ENCODE assay signal across 8 mouse cellular contexts in genomic region chr14:52118823-52119608, GRCm38 (mm10). TPM values are rescaled to one million over a fixed set of nuclear protein-coding genes. Genes with fewer than 3 reads are reported as not detected.
A peak's percentile ranks its signal among the peaks of the same experiment; 100 is the strongest.
DNase-seq lines count a peak whose midpoint lies in the region; ATAC-seq and TF ChIP-seq lines count a peak whose summit lies in the region.

No protein-coding gene starts in this region.

- peak overlapping the region; percentile 55 for H3K4me3 ChIP-seq in limb, embryonic 14.5 days (replicated peaks; ENCODE audit: low read length)
- peak overlapping the region; percentile 57 for H3K4me3 ChIP-seq in midbrain, embryonic 12.5 days
- peak overlapping the region; percentile 55 for H3K4me3 ChIP-seq in stomach, embryonic 14.5 days (ENCODE audit: low read depth, low read length)

- no peaks in the 10 kb centered on the region for H3K27me3 ChIP-seq in limb, embryonic 14.5 days (ENCODE audit: control insufficient read depth, insufficient read depth, low read length)
- 0 out of 2 replicates have a peak, but pooled peaks cover 3% of the 10 kb centered on the region for H3K27me3 ChIP-seq in midbrain, embryonic 12.5 days
- H3K27me3 ChIP-seq in stomach, embryonic 14.5 days (ENCODE audit: control insufficient read depth, insufficient read depth, low read length), result no peaks in the 10 kb centered on the region

- intact Hi-C loops in gastrocnemius, postnatal 36 days (cut with DNase I), result no loop called here

- peaks cover 10% of the 10 kb centered on the region; the same call in 1 of the 2 replicates for H3K4me1 ChIP-seq in limb, embryonic 14.5 days (ENCODE audit: control insufficient read depth, insufficient read depth, low read length)
- peaks cover 10% of the 10 kb centered on the region for H3K4me1 ChIP-seq in midbrain, embryonic 12.5 days
- no peaks in the 10 kb centered on the region for H3K4me1 ChIP-seq in stomach, embryonic 14.5 days (ENCODE audit: control insufficient read depth, insufficient read depth, low read length)

- 2% methylated on average over 38 of the region's 38 CpGs for WGBS in limb, embryonic 14.5 days
- under 1% methylated on average over 38 of the region's 38 CpGs for WGBS in midbrain, embryonic 12.5 days
- 1% methylated on average over 38 of the region's 38 CpGs for WGBS in stomach, embryonic 14.5 days

- DNase-seq in heart, adult 18-20 months, result peak; percentile 37 to 53
- DNase-seq in heart, adult 8-10 months (ENCODE audit: low spot score), result no peak
- DNase-seq in embryo, embryonic 9.5 days (ENCODE audit: extremely low spot score), result peak; percentile 81
- peak; percentile 8 to 28 for DNase-seq in gastrocnemius, postnatal 36 days
- DNase-seq in kidney, adult 11 months, result peak; percentile 41
- peak; percentile 66 for DNase-seq in limb, embryonic 14.5 days (ENCODE audit: low spot score)

- no peaks in the 10 kb centered on the region for H3K36me3 ChIP-seq in limb, embryonic 14.5 days (ENCODE audit: control insufficient read depth, insufficient read depth, low read length)
- H3K36me3 ChIP-seq in midbrain, embryonic 12.5 days, result no peaks in the 10 kb centered on the region
- no peaks in the 10 kb centered on the region for H3K36me3 ChIP-seq in stomach, embryonic 14.5 days (ENCODE audit: control insufficient read depth, insufficient read depth, low read length)

- peak; percentile 77 for ATAC-seq in limb, embryonic 14.5 days (ENCODE audit: low FRiP score, low read depth)
- ATAC-seq in midbrain, embryonic 12.5 days (ENCODE audit: low FRiP score, low read depth), result peak; percentile 80
- peak; percentile 85 for ATAC-seq in stomach, embryonic 14.5 days (ENCODE audit: insufficient number of reproducible peaks, insufficient read depth, low FRiP score, low read depth)

- H3K4me2 ChIP-seq in limb, embryonic 14.5 days (replicated peaks; ENCODE audit: low read depth, low read length, severe bottlenecking), result peak overlapping the region; percentile 87
- H3K4me2 ChIP-seq in midbrain, embryonic 12.5 days (replicated peaks), result peak overlapping the region; percentile 96
- peak overlapping the region; percentile 99 for H3K4me2 ChIP-seq in stomach, embryonic 14.5 days (replicated peaks; ENCODE audit: low read depth, low read length)

- TF ChIP-seq POLR2A in limb, embryonic 14.5 days (IDR thresholded peaks at IDR 0.05; ENCODE audit: borderline replicate concordance, extremely low read depth, insufficient read depth, insufficient read length), result peak; percentile 67; the same call in 1 of the 2 replicates

- peak overlapping the region; percentile 85 for H3K27ac ChIP-seq in limb, embryonic 14.5 days (replicated peaks; ENCODE audit: low read depth, low read length)
- peak overlapping the region; percentile 75 for H3K27ac ChIP-seq in midbrain, embryonic 12.5 days (replicated peaks)
- H3K27ac ChIP-seq in stomach, embryonic 14.5 days (ENCODE audit: low read length), result peak overlapping the region; percentile 92

- peak overlapping the region; percentile 74 for H3K9ac ChIP-seq in limb, embryonic 14.5 days (ENCODE audit: low read depth, low read length, severe bottlenecking)
- peak overlapping the region; percentile 69 for H3K9ac ChIP-seq in midbrain, embryonic 12.5 days (replicated peaks)
- H3K9ac ChIP-seq in stomach, embryonic 14.5 days (replicated peaks; ENCODE audit: low read depth, low read length), result peak overlapping the region; percentile 60

- H3K9me3 ChIP-seq in limb, embryonic 14.5 days (ENCODE audit: control insufficient read depth, low read length), result no peaks in the 10 kb centered on the region
- no peaks in the 10 kb centered on the region for H3K9me3 ChIP-seq in midbrain, embryonic 12.5 days
- H3K9me3 ChIP-seq in stomach, embryonic 14.5 days (ENCODE audit: control insufficient read depth, low read depth, low read length), result no peaks in the 10 kb centered on the region

RNA-seq across cellular contexts. Expression of gene Rpgrip1, which starts 8.5 kb away (rescaled TPM):
- total RNA-seq in heart, adult 18-20 months (2021), result 1 to 10 TPM in 1 of 2 experiments, under 1 TPM in 1; 0.30 to 1.0 TPM
- under 1 TPM in 3 of 4 experiments, not detected in 1; 0.31 to 0.41 (median 0.37) TPM for total RNA-seq in heart, adult 8-10 months (2022)
- not detected for total RNA-seq in gastrocnemius, postnatal 36 days (2021)
- 1.1 and 2.1 TPM in 2 replicates for polyA plus RNA-seq in limb, embryonic 14.5 days (2012; rRNA removed)
- 63.4 and 70.1 TPM in 2 replicates for polyA plus RNA-seq in limb, embryonic 14.5 days (2014; fragmentation: Nextera tagmentation; extraction: Ambion mirVana)
- 62.6 and 69.2 TPM in 2 replicates for polyA plus RNA-seq in midbrain, embryonic 12.5 days (2016; fragmentation: Nextera tagmentation; extraction: Ambion mirVana)
- polyA plus RNA-seq in stomach, embryonic 14.5 days (2014; fragmentation: Nextera tagmentation; extraction: Ambion mirVana), result 54.3 and 67.1 TPM in 2 replicates

RNA-seq across cellular contexts. Expression of gene Hnrnpc, which starts 15.2 kb away (rescaled TPM):
- 100 to 1,000 TPM; 139 to 142 TPM for total RNA-seq in heart, adult 18-20 months (2021)
- total RNA-seq in heart, adult 8-10 months (2022), result 100 to 1,000 TPM; 126 to 132 (median 128) TPM
- total RNA-seq in gastrocnemius, postnatal 36 days (2021), result 10 to 100 TPM; 71.0 to 74.4 TPM
- polyA plus RNA-seq in limb, embryonic 14.5 days (2012; rRNA removed), result 386 and 478 TPM in 2 replicates
- 526 and 573 TPM in 2 replicates for polyA plus RNA-seq in limb, embryonic 14.5 days (2014; fragmentation: Nextera tagmentation; extraction: Ambion mirVana)
- polyA plus RNA-seq in midbrain, embryonic 12.5 days (2016; fragmentation: Nextera tagmentation; extraction: Ambion mirVana), result 770 and 818 TPM in 2 replicates
- polyA plus RNA-seq in stomach, embryonic 14.5 days (2014; fragmentation: Nextera tagmentation; extraction: Ambion mirVana), result 586 and 599 TPM in 2 replicates
